Mouse (Mus musculus): ENCODE measurements around the gene 1810049J17Rik.

- TF ChIP-seq CTCF (IDR thresholded peaks at IDR 0.05; ENCODE audit: insufficient read depth, low read depth, low read length) (no peak), POLR2A (IDR thresholded peaks at IDR 0.05; ENCODE audit: insufficient read depth, low read depth, low read length) (no peak)
These were observed 46.7 kb upstream of the 1810049J17Rik start for GRCm38 (mm10) chr15:12368357-12368756.
